Mouse (Mus musculus): ENCODE results near the gene Zyg11b. TPM values are rescaled to one million over a fixed set of nuclear protein-coding genes. Genes with fewer than 3 reads are reported as not detected.

Zyg11b gene
- total RNA-seq (2012; rRNA removed) (9.0 and 9.3 TPM in 2 replicates), total RNA-seq (2014; rRNA removed) (13.9 and 14.2 TPM in 2 replicates), polyA plus RNA-seq (2012; ENCODE audit: insufficient read length, low read depth) (10.9 and 11.8 TPM in 2 replicates)

DNA sequence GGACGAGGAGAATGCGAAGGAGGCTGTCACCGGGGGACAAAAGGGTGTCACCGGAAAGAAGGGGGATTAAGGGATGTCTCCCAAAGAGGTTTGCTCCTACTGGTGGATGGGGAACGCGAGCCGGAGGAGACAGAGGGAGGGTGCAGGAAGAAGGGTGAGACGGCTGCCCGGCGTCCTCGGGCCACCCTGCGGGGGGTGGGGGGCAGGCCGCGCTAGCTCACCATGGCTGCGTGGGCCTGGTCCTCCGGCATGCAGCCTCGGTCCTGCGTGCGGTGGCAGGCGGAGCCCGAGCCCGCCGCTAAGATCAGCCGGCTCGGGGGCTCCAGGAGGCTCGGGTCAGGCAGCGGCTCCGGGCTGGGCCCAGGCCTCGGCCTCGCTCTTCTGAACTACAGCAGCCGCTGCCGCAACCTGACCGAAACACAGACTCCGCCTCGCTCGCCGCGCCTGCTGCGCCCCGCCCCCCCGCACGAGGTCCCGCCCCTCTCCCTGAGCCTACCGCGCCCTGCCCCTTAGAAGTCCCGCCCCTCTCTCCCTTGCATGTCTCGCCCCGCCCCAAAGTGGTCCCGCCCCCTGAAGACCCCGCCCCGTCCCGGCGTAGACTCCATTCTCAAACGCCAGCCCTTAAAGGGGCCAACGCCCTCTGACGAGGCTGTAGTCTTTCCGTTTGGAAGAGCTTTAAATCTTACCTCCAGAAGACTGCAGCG is at the start of gene Zyg11b:
TSS of gene Zyg11b (minus strand) at position 427 of the 704 bp plus-strand sequence.
- H3K36me3 ChIP-seq (replicated peaks in 1 of 2; ENCODE audit: control insufficient read depth in 1 of 2, insufficient read depth in 1 of 2, low read length in 1 of 2): peaks cover 0 to 5% of the 10 kb centered on the region in 2 experiments
- H3K79me2 ChIP-seq (replicated peaks; ENCODE audit: control insufficient read depth, extremely low read depth, insufficient read depth, poor library complexity, severe bottlenecking): peaks cover 11% of the 10 kb centered on the region
- peak within 1 kb of the TSS; percentile 91 for H3K4me2 ChIP-seq (ENCODE audit: insufficient read depth, low read depth, poor library complexity, severe bottlenecking)
- H3K4me1 ChIP-seq (ENCODE audit: control insufficient read depth in 1 of 2, insufficient read depth in 2 of 2): peaks cover 6 to 30% of the 10 kb centered on the region in 2 experiments; a peak in 3 of 4 replicates
- peak; percentile 48; the same call in 1 of the 2 replicates for TF ChIP-seq TBP (conservative IDR thresholded peaks at IDR 0.05; ENCODE audit: low read depth, low read length)
- 0 out of 2 replicates have a peak, but pooled peaks have one; percentile 18 for TF ChIP-seq MAZ (IDR thresholded peaks at IDR 0.05; ENCODE audit: low read depth, low read length)
- TF ChIP-seq MXI1 (IDR thresholded peaks at IDR 0.05; ENCODE audit: low read depth, low read length): peak; percentile 60
- TF ChIP-seq UBTF (IDR thresholded peaks at IDR 0.05; ENCODE audit: low read depth, low read length): 0 out of 2 replicates have a peak, but pooled peaks have one; percentile 70
- TF ChIP-seq ELF1 (IDR thresholded peaks at IDR 0.05; ENCODE audit: low read depth, low read length): no peak
- TF ChIP-seq BHLHE40 (IDR thresholded peaks at IDR 0.05; ENCODE audit: low read depth, low read length): no peak
- TF ChIP-seq POLR2A (IDR thresholded peaks at IDR 0.05; ENCODE audit: low read depth, low read length): peak; percentile 84
- peak; percentile 69; the same call in 1 of the 2 replicates for TF ChIP-seq ZMIZ1 (IDR thresholded peaks at IDR 0.05; ENCODE audit: low read depth, low read length)
- peak; percentile 77; the same call in 1 of the 2 replicates for TF ChIP-seq TCF12 (IDR thresholded peaks at IDR 0.05; ENCODE audit: low read depth, low read length)
- peak; percentile 78 for TF ChIP-seq SIN3A (IDR thresholded peaks at IDR 0.05; ENCODE audit: low read length)
- peak; percentile 70 for TF ChIP-seq NELFE (IDR thresholded peaks at IDR 0.05; ENCODE audit: low read depth, low read length)
- no peak for TF ChIP-seq JUND (conservative IDR thresholded peaks at IDR 0.05; ENCODE audit: low read depth, low read length)
- peak; percentile 89 for DNase-seq (ENCODE audit: extremely low read depth)
- peak within 1 kb of the TSS; percentile 97 for H3K9ac ChIP-seq (ENCODE audit: insufficient read depth, low read depth)
- in situ Hi-C loops (cut with MboI; ENCODE audit: low pct_ligation_motif_present, low pct_unique_long_range_greater_than_20kb, low sequenced_read_pairs): no loop called here
- H3K9me3 ChIP-seq (replicated peaks; ENCODE audit: low read length): peaks cover 3% of the 10 kb centered on the region
- H3K4me3 ChIP-seq (replicated peaks in 1 of 3; ENCODE audit: low read depth in 2 of 3, low read length in 2 of 3, poor library complexity in 1 of 3): peak within 1 kb of the TSS; percentile 70 to 98 (median 88)
- H3K27ac ChIP-seq (ENCODE audit: insufficient read depth, low read depth): peak within 1 kb of the TSS; percentile 44
- H3K27me3 ChIP-seq (replicated peaks): no peaks in the 10 kb centered on the region
- dilution Hi-C loops (cut with MboI; ENCODE audit: extremely low pct_ligation_motif_present, extremely low pct_unique_long_range_greater_than_20kb, low sequenced_read_pairs): no loop called here

GRCm38 (mm10) chr4:108349836-108350547 is 49.1 kb upstream of the Zyg11b start:
- H3K4me1 ChIP-seq (ENCODE audit: control insufficient read depth in 1 of 2, insufficient read depth in 2 of 2): peaks cover 8 to 56% of the 10 kb centered on the region in 2 experiments
- no peak overlapping the region for H3K9ac ChIP-seq (ENCODE audit: insufficient read depth, low read depth)
- no peak overlapping the region for H3K4me2 ChIP-seq (ENCODE audit: insufficient read depth, low read depth, poor library complexity, severe bottlenecking)
- no peak overlapping the region for H3K4me3 ChIP-seq (replicated peaks in 1 of 3; ENCODE audit: low read depth in 2 of 3, low read length in 2 of 3, poor library complexity in 1 of 3)
- no peaks in the 10 kb centered on the region for H3K9me3 ChIP-seq (replicated peaks; ENCODE audit: low read length)
- dilution Hi-C loops (cut with MboI; ENCODE audit: extremely low pct_ligation_motif_present, extremely low pct_unique_long_range_greater_than_20kb, low sequenced_read_pairs) (no loop called here), in situ Hi-C loops (cut with MboI; ENCODE audit: low pct_ligation_motif_present, low pct_unique_long_range_greater_than_20kb, low sequenced_read_pairs) (loop anchor here (25.0 kb wide), 1 partner anchor 212 kb away; no protein-coding TSS in a partner anchor)
- H3K27me3 ChIP-seq (replicated peaks): no peaks in the 10 kb centered on the region
- H3K27ac ChIP-seq (ENCODE audit: insufficient read depth, low read depth): no peak overlapping the region
- TF ChIP-seq KAT2A (IDR thresholded peaks at IDR 0.05; ENCODE audit: insufficient replicate concordance, low read length): no peak
- no peak for TF ChIP-seq IRF4 (IDR thresholded peaks at IDR 0.05; ENCODE audit: low read depth, low read length)
- no peak for TF ChIP-seq E2F4 (IDR thresholded peaks at IDR 0.05; ENCODE audit: insufficient replicate concordance, low read depth, low read length)
- no peak for TF ChIP-seq SMC3 (IDR thresholded peaks at IDR 0.05; ENCODE audit: low read depth, low read length)
- TF ChIP-seq HCFC1 (IDR thresholded peaks at IDR 0.05; ENCODE audit: low read depth, low read length): no peak
- TF ChIP-seq NRF1 (IDR thresholded peaks at IDR 0.05; ENCODE audit: low read depth, low read length): no peak
- no peak for TF ChIP-seq BHLHE40 (IDR thresholded peaks at IDR 0.05; ENCODE audit: low read depth, low read length)
- no peak for TF ChIP-seq ELF1 (IDR thresholded peaks at IDR 0.05; ENCODE audit: low read depth, low read length)
- no peak for TF ChIP-seq USF2 (conservative IDR thresholded peaks at IDR 0.05; ENCODE audit: low read depth, low read length)
- no peak for TF ChIP-seq CHD2 (IDR thresholded peaks at IDR 0.05; ENCODE audit: low read length)
- no peak for TF ChIP-seq CTCF (conservative IDR thresholded peaks at IDR 0.05 in 1 of 2, IDR thresholded peaks at IDR 0.05 in 1 of 2; ENCODE audit: low read depth in 2 of 2, low read length in 2 of 2)
- TF ChIP-seq JUN (IDR thresholded peaks at IDR 0.05; ENCODE audit: insufficient read depth, low read depth, low read length): no peak
- no peak for TF ChIP-seq UBTF (IDR thresholded peaks at IDR 0.05; ENCODE audit: low read depth, low read length)
- no peak for TF ChIP-seq CHD1 (IDR thresholded peaks at IDR 0.05; ENCODE audit: low read depth, low read length)
- no peak for TF ChIP-seq POLR2A (IDR thresholded peaks at IDR 0.05; ENCODE audit: low read depth, low read length)
- no peak for DNase-seq (ENCODE audit: extremely low read depth)
- H3K79me2 ChIP-seq (replicated peaks; ENCODE audit: control insufficient read depth, extremely low read depth, insufficient read depth, poor library complexity, severe bottlenecking): no peaks in the 10 kb centered on the region
- H3K36me3 ChIP-seq (replicated peaks in 1 of 2; ENCODE audit: control insufficient read depth in 1 of 2, insufficient read depth in 1 of 2, low read length in 1 of 2): no peaks in the 10 kb centered on the region
